Mouse (Mus musculus) frontal cortex, adult (tissue): ENCODE results near the gene Prss54.
A peak's percentile ranks its signal among the peaks of the same experiment; 100 is the strongest.

ENCODE experiments used
- ATAC-seq: cut with Nextera tagmentation; 2 replicates; pipeline ENCODE4 v1.9.2; 2017; ENCODE audit warnings: mild to moderate bottlenecking, moderate library complexity, mixed read lengths; ENCODE audit not compliant: low TSS enrichment

Prss54 gene

GRCm38 (mm10) chr8:95551577-95551976, 24.6 kb downstream of the Prss54 start:
- no peak for ATAC-seq

- peak; percentile 75 for ATAC-seq
Observed at GRCm38 (mm10) chr8:95549871-95550829, 26.0 kb downstream of the Prss54 start.

GRCm38 (mm10) chr8:95547931-95548330, 28.2 kb downstream of the Prss54 start:
- ATAC-seq, result no peak

GRCm38 (mm10) chr8:95546986-95547385, 29.2 kb downstream of the Prss54 start:
- no peak for ATAC-seq

- ATAC-seq, result no peak
Observed at GRCm38 (mm10) chr8:95545815-95546214, 30.3 kb downstream of the Prss54 start.

- ATAC-seq, result peak; percentile 75
Observed at GRCm38 (mm10) chr8:95543065-95543464, 33.1 kb downstream of the Prss54 start.

GRCm38 (mm10) chr8:95542191-95542590, 33.9 kb downstream of the Prss54 start:
- no peak for ATAC-seq

- ATAC-seq, result peak; percentile 83
Observed at GRCm38 (mm10) chr8:95539487-95539886, 36.7 kb downstream of the Prss54 start.

GRCm38 (mm10) chr8:95533584-95534387, 42.4 kb downstream of the Prss54 start, which contains the start of gene Ccdc113:
TSS of gene Ccdc113 (plus strand) at chr8:95534085.
- peak; percentile 95 for ATAC-seq

- ATAC-seq, result no peak
Observed at GRCm38 (mm10) chr8:95532206-95532605, 43.9 kb downstream of the Prss54 start.

GRCm38 (mm10) chr8:95528750-95529310, 47.3 kb downstream of the Prss54 start:
- peak; percentile 55; the same call in 1 of the 2 replicates for ATAC-seq

- ATAC-seq, result no peak
Observed at GRCm38 (mm10) chr8:95528194-95528593, 47.9 kb downstream of the Prss54 start.

- no peak for ATAC-seq
Observed at GRCm38 (mm10) chr8:95523991-95524390, 52.1 kb downstream of the Prss54 start.

- ATAC-seq, result peak; percentile 83
Observed at GRCm38 (mm10) chr8:95516928-95517327, 59.2 kb downstream of the Prss54 start.

- ATAC-seq, result no peak
Observed at GRCm38 (mm10) chr8:95513219-95513618, 62.9 kb downstream of the Prss54 start.

GRCm38 (mm10) chr8:95512257-95512656, 63.9 kb downstream of the Prss54 start:
- ATAC-seq, result no peak
